Mouse (Mus musculus) c-Kit-positive CD71-positive TER-119-positive erythroid progenitor cells, embryonic 14.5 days (primary cell): ENCODE measurements around the gene Ddx42.

Experiments
- DNase-seq: peaks from one replicate; pipeline ENCODE4 v3.0.0-alpha.2; 2013; ENCODE audit warnings: low spot score

Ddx42 gene

DNA sequence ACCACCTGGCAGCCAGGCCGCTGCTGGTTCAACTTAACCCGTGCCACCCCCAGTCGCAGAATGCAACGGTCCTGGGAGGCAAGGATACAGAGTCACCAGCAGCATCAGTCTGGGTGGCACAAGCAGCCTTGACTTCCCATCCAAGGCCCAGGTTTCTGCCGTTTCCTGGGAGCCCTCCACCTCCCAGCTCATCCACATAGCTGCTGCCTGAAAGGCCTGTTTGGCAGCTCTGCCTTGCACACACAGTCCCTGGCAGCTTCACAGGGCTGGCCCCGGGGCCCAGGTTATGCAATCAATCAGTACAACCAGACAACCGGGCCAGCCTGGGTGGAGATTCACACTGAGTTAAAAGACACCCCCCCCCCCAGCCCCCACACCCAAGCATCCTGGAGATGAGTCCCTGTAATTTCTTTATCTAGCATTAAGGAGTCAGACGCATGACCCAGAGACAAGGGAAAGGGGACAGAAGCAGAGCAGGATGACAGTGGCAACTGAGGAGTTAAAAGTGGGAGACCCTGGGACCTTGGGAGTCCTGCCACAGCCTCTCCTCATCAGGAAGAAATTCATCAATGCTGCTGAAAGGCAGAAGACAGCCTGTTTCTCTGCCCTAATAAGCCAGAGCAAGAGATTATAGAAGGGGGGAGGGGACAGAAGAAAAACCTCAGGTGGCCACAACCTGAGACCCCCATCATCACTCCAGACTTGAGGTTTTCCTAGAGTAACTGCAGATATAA, 51.8 kb downstream of the Ddx42 start:
- no peak for DNase-seq

DNA sequence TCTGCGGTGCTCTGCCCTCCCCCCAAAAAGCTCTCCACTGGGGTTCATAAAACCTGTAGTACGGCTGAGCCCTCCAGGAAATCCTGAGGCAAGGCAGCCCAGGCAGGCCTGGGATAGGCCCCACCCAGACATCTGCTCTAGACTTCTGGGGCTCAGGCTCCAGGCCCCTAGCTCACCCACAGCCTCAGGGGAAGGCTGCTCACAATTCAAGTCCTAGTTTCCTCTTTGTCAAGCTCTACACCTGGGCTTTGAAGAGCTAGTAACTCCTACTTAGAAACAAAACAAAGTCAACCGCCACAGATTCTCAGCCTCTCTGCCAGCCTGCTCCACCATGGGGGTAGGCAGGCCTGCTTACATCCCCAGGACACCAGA, 52.3 kb downstream of the Ddx42 start:
- no peak for DNase-seq

- DNase-seq, result no peak
Measured at GRCm38 (mm10) chr11:106271131-106271793, 54.5 kb downstream of the Ddx42 start.

DNA sequence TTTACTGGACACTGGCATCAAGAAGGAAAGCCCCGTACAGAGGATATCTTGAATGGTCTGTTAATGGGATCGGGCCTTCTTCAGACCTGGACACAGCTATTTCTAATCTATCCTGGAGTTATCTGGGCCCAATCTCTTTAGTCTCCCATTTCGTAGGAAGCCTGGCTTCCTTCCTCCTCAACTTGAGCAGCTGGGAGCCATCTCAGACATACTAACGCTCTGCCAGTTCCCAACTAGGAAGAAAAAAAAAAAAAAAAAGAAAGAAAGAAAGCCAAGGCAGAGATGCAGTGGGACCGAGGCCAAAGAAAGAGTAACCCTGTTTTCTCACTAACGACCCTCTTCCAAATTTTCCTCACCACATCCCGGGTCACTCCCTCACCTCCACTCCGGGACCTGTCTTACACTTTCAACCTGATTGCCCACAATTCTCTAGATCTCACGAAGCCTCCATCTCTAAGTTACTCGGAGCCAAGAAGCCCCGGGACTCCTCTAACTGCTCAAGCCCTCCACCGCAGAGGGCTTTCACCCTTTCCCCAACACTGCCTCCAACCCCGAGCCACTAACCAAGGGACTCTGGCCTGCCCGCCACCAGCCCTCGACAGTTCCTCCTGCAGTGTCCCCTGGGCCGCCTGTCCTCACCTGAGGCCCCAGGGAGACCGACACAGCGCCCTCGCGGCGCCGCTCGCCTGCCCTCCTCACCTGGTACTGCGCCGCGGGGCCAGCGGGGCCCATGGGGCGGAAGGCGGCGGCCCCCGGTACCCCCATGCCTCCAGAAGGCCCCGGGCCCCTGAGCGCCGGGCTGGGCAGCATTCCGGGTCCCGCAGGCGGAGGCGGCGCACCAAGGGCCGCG, 55.3 kb downstream of the Ddx42 start:
- DNase-seq, result peak; percentile 28

GRCm38 (mm10) chr11:106272644-106273310, 56.1 kb downstream of the Ddx42 start, which contains the start of gene Smarcd2:
Gene Smarcd2, minus strand, starts transcription at chr11:106272972.
- peak; percentile 99 for DNase-seq

DNA sequence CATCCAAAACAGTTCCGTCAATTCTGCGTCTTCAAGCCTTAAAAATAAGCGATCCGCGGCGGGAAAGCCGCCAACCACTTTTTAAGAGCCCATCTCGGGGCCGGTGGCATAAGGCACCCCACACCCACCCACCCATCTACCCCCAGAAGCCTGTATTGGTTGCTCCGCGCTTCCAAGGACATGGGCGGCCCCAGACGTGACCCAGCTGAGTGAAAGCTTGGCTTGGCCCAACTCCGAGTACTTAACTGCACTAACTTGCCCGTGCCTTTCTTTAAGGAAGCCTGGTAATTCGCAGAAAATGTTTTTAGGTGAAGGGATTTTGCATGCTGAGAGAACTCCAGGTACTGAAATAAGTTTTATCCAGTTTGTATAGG, 56.6 kb downstream of the Ddx42 start:
- DNase-seq, result no peak

GRCm38 (mm10) chr11:106273811-106274210, 57.1 kb downstream of the Ddx42 start:
- DNase-seq, result no peak

DNA sequence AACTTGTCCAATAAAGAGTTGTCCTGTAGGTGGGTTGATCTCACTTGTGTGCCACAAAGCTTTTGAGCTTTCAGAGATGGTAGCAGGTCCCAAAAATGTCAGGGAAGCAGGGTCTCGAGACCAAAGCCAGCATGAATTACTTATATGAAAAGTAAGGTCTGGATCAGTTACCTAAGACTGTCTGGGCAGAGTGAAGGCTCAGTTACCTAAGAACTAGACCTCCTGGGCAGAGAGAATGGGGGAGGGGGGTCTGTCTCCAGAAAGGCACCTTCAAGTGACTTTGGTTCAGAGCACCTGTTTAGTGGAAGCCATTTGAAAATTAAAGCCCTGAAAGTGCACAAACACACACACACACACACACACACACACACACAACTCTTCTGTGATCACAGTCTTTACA, 57.6 kb downstream of the Ddx42 start:
- DNase-seq, result no peak

- no peak for DNase-seq
Measured at GRCm38 (mm10) chr11:106274971-106275411, 58.3 kb downstream of the Ddx42 start.

- DNase-seq, result peak; percentile 90
Measured at GRCm38 (mm10) chr11:106276454-106276853, 59.7 kb downstream of the Ddx42 start, which contains the start of gene Tcam1. Gene Tcam1, plus strand, starts transcription at chr11:106276672.

DNA sequence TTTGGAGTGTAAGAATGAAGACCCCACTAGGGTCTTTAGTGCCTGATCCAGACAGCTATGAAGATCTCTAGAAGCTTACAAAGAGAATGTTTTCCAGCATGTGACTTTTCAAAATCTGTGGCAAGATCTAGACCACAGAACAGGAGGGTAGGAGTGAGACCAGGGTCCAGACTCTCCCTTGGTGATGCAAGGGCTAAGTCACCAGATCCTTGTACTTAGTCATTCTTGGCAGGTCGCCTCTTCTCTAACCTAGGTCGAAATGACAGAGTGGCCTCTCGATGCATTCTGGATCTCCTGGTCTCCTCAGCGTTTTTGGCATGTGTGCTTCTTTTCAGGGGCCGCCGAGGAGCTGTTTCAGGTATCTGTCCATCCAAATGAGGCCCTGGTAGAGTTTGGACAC, 65.7 kb downstream of the Ddx42 start:
- no peak for DNase-seq

GRCm38 (mm10) chr11:106283371-106283770, 66.6 kb downstream of the Ddx42 start:
- DNase-seq, result no peak

DNA sequence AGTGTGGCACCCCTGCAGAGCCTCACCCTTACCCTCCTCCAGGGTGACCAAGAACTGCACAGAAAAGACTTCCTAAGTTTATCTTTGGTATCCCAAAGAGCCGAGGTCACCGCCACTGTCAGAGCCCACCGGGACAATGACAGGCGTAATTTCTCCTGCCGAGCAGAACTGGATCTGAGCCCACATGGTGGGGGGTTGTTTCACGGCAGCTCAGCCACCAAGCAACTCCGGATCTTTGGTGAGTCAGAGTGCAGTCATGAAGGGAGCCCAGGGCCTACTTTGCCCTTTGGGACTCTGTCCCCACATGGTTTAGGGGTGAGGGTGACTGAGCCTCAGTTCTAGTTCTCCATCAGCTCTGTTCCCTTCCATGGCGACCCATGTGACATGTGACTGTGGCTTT, 67.4 kb downstream of the Ddx42 start:
- no peak for DNase-seq

- DNase-seq, result no peak
Measured at GRCm38 (mm10) chr11:106286206-106286605, 69.5 kb downstream of the Ddx42 start.

- no peak for DNase-seq
Measured at GRCm38 (mm10) chr11:106286987-106287386, 70.3 kb downstream of the Ddx42 start.

DNA sequence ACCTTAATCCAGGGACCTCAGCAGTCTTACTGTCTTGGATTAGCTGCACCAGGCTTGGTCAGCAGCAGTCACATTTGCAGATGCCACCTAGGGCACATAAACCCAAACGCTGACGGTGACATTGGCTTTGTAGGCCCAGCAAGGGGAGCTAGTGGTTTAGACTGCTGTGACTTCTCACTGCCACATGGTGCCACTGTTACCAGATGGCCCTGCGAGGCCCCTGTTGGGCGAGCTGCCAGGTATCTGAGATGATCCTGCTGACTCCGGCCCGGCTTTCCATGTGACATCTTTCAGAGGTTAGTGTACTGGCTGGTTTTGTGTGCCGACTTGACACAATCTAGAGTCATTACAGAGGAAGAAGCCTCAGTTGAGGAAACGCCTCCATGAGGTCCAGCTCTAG, 72.6 kb downstream of the Ddx42 start:
- no peak for DNase-seq

- DNase-seq, result no peak
Measured at GRCm38 (mm10) chr11:106290376-106290775, 73.7 kb downstream of the Ddx42 start.

DNA sequence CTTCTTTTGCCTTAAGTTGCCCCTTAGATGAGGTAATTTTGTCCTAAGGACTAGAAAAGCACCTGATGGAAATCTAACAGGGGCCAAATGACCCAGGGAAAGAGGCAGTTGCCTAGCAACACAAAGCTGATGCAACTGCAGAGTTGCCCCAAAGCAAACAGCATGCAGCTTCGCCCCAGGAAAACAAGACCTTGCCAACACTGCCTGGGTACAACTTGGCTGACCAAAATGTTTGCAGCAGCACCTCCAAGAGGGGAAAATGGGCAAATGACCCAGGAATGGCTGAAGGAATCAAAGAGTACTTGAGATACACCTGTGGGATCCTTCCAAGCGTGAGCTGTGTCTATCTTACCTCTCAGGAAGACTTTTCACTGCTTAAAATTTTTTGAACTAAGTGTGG, 75.1 kb downstream of the Ddx42 start:
- no peak for DNase-seq
